Mouse (Mus musculus): ENCODE results near the gene Pde8a. TPM values are rescaled to one million over a fixed set of nuclear protein-coding genes. Genes with fewer than 3 reads are reported as not detected.
A peak's percentile ranks its signal among the peaks of the same experiment; 100 is the strongest.
"Not testable (repeated sequence)": the region's sequence is repeated elsewhere in the genome, so short reads cannot be mapped to it uniquely, and the experiment has no call there.

The Pde8a gene
- polyA plus RNA-seq, 1 experiment from 2014 or later: 2.3 TPM

DNA sequence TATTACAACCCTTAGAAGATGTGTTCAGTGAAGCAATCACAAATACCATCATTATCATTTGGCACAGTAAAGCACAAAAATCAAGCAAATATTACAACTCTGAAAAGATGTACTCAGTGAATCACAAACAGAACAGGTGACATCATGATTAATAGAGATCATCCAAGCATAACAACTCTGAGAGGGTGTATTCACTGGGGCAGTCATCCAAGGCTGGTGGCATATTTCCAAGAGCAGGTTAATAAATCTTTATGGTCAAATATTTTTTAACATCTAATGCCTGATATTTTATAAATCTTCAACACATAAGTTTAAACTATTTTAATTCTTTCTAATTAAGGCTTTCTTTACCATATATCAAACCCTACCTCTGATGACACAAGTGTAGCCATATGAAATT, 27.4 kb upstream of the Pde8a start:
- H3K27ac ChIP-seq: not testable (repeated sequence)

DNA sequence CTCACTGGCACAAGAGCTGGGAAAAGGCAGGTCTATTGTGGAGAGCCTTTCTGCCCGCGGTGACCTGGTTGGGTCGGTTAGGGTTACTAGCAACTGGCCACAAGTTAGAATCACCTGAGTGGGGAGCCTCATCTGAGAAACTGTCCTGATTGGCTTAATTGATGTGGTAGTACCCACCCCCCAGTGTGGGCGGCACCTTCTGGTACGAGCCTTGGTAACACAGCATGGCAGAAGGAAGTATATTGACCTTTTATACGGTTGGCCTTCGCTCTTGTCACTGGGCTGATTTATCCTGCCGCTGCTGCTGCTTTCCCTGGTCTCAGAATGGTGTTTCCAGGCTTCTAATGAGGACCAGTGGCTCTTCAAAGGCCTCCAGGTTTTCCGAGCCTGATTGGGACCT, 24.2 kb upstream of the Pde8a start:
- Histone ChIP-seq H3K27ac (no peak overlapping the region), H3K4me1 (no peaks in the 10 kb centered on the region), H3K4me3 (no peak overlapping the region), H3K9ac (no peak overlapping the region), H3K4me2 (no peak overlapping the region), H3K36me3 (replicated peaks) (no peaks in the 10 kb centered on the region), H3K9me3 (no peaks in the 10 kb centered on the region), H3K27me3 (replicated peaks) (no peaks in the 10 kb centered on the region)
- ATAC-seq (replicated peaks): no peak
- 88% methylated on average over 9 of the region's 9 CpGs for WGBS

More for the DNA sequence above, 27.4 kb upstream of the Pde8a start:
- not testable (repeated sequence) for H3K4me2 ChIP-seq; H3K36me3 ChIP-seq (replicated peaks); H3K27me3 ChIP-seq (replicated peaks); H3K4me3 ChIP-seq; H3K9ac ChIP-seq; H3K9me3 ChIP-seq; ATAC-seq (replicated peaks); H3K4me1 ChIP-seq

DNA sequence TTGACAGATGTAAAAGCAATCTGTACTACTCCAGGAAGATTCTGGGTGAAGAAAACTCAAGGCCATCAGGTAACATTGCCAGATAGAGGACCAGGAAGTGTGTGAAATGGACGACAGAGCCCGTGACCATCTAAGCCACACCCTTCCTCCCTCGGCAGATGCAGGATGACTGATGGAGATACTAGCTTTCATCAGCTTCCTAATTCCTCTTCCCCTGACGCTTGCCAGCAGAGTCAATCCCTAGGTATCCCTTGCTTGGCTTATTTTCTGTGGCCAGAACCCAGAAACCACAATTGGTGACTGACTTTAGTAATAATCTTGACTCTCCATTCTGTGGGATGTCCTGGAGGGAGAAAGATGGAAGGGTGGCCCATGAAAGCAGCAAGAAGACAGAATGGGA, 17.9 kb upstream of the Pde8a start:
- no peak overlapping the region for H3K4me2 ChIP-seq
- H3K4me3 ChIP-seq: no peak overlapping the region
- no peak for ATAC-seq (replicated peaks)
- 75% methylated on average over 4 of the region's 4 CpGs for WGBS
- no peaks in the 10 kb centered on the region for H3K36me3 ChIP-seq (replicated peaks)
- H3K9ac ChIP-seq: no peak overlapping the region
- no peaks in the 10 kb centered on the region for H3K27me3 ChIP-seq (replicated peaks)
- no peak overlapping the region for H3K27ac ChIP-seq
- H3K9me3 ChIP-seq: no peaks in the 10 kb centered on the region
- no peaks in the 10 kb centered on the region for H3K4me1 ChIP-seq

DNA sequence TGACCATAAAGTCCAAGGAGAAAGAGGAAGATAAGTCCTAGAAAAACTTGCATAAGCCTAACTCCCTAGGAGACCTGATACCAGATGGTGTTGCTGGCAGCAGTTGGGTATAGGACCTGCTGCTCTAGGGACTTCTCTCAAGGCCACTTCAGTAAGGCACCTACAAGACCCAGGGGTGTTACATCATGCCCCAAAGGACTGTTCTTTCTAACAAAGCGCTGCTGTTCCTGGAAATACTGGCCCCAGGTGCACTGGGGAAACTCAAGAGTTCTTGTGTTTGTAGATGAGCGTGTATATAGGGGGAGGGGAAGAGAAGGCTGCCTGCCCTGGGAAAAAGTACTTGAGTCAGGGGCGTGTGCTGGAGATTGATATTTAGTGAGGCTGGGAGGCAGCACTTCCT, 16.6 kb upstream of the Pde8a start:
- H3K9me3 ChIP-seq: no peaks in the 10 kb centered on the region
- H3K4me2 ChIP-seq: no peak overlapping the region
- H3K27me3 ChIP-seq (replicated peaks): no peaks in the 10 kb centered on the region
- no peaks in the 10 kb centered on the region for H3K4me1 ChIP-seq
- 66% methylated on average over 3 of the region's 3 CpGs for WGBS
- no peak overlapping the region for H3K4me3 ChIP-seq
- no peak for ATAC-seq (replicated peaks)
- H3K9ac ChIP-seq: no peak overlapping the region
- no peak overlapping the region for H3K27ac ChIP-seq
- no peaks in the 10 kb centered on the region for H3K36me3 ChIP-seq (replicated peaks)

DNA sequence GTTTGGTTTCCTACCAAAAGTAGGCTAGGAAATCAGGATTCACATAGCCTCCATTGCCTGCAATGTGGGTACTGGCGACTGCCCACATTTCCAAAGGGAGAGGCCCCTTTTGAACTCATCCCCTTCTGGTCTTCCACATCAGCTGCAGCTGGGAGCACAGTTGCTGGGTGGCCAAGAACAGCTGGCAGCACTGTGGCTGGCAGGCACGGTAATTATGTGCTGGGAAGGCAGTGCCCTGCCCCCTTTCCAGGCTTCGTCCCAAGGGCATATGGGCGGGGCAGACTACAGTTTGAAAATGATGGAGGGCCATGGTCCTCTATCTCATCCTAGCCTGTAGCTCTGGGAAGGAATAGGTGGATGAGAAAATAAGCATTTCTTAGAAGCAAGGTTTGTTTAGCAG, 14.9 kb upstream of the Pde8a start:
- WGBS: 46% methylated on average over 4 of the region's 4 CpGs
- no peak for ATAC-seq (replicated peaks)
- H3K4me3 ChIP-seq: no peak overlapping the region
- no peak overlapping the region for H3K9ac ChIP-seq
- no peaks in the 10 kb centered on the region for H3K27me3 ChIP-seq (replicated peaks)
- H3K36me3 ChIP-seq (replicated peaks): no peaks in the 10 kb centered on the region
- H3K4me1 ChIP-seq: no peaks in the 10 kb centered on the region
- H3K27ac ChIP-seq: no peak overlapping the region
- H3K4me2 ChIP-seq: no peak overlapping the region
- H3K9me3 ChIP-seq: no peaks in the 10 kb centered on the region

DNA sequence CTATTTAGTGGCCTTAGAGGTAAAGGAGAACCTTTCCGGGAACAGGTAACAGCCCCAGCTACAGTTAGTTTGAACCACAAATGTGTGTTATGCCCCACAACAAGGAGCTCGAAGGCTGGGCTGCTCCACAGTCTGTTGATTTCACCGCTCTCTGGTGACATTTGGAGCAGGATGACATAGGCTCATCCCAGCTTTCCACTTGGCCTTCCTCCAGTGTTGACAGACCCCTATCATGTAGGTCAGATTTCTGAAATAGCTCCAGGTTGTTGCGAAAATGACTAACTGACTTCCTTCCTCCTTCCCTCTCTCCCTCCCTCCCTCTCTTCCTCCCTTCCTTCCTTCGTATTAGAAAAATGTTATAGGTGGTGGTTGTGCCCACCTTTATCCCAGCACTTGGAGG, 14.3 kb upstream of the Pde8a start:
- no peak overlapping the region for H3K27ac ChIP-seq
- H3K4me1 ChIP-seq: no peaks in the 10 kb centered on the region
- H3K9ac ChIP-seq: no peak overlapping the region
- no peaks in the 10 kb centered on the region for H3K9me3 ChIP-seq
- ATAC-seq (replicated peaks): no peak
- no peak overlapping the region for H3K4me2 ChIP-seq
- H3K36me3 ChIP-seq (replicated peaks): no peaks in the 10 kb centered on the region
- WGBS: 73% methylated on average over 5 of the region's 5 CpGs
- no peaks in the 10 kb centered on the region for H3K27me3 ChIP-seq (replicated peaks)
- H3K4me3 ChIP-seq: no peak overlapping the region

DNA sequence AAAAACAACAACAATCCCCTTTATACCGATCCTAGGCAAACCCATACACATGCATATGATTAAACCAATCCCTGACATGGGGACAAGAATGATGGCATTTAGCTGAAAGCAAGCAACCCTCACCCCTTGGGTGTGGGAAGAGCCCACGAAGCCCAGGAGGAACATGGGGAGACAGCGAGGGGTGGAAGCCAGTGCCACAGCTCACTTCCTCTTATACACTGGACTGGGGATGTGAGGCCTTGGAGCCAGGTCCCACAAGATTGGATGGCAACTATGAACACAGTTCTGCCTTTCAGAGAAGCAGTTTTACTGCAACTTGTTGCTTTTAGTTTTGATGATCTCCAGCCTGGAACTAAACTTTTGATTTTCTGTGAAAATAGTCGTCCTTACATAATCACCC, 13.6 kb upstream of the Pde8a start:
- H3K9me3 ChIP-seq: no peaks in the 10 kb centered on the region
- ATAC-seq (replicated peaks): no peak

DNA sequence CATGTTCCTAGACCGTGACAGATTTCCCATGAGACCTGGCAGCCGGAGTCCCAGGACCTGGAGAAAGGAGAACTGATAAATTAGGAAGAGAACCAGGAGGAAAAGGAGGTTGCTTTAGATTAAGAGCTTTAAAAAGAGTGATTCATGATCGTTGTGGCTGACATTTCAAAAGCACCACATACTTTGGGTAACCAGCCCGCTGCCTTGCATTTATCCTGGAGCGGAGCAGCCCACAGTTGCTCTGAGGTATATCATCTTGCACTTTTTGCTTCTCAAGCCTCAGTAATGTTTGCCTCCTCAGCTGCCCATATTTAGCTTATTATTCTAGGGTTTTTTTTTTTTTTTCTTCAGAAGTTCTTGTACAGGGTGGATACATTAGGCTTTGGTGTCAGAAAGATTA, 11.0 kb upstream of the Pde8a start:
- ATAC-seq (replicated peaks): no peak
- WGBS: 54% methylated on average over 5 of the region's 5 CpGs
- H3K4me2 ChIP-seq: no peak overlapping the region
- no peaks in the 10 kb centered on the region for H3K36me3 ChIP-seq (replicated peaks)
- H3K4me1 ChIP-seq: no peaks in the 10 kb centered on the region
- no peak overlapping the region for H3K4me3 ChIP-seq
- no peak overlapping the region for H3K9ac ChIP-seq
- H3K9me3 ChIP-seq: no peaks in the 10 kb centered on the region
- H3K27ac ChIP-seq: no peak overlapping the region
- no peaks in the 10 kb centered on the region for H3K27me3 ChIP-seq (replicated peaks)

More for the DNA sequence above, 13.6 kb upstream of the Pde8a start:
- H3K36me3 ChIP-seq (replicated peaks): no peaks in the 10 kb centered on the region
- no peak overlapping the region for H3K4me2 ChIP-seq
- no peaks in the 10 kb centered on the region for H3K4me1 ChIP-seq
- no peak overlapping the region for H3K9ac ChIP-seq
- H3K4me3 ChIP-seq: no peak overlapping the region
- 69% methylated on average over 4 of the region's 4 CpGs for WGBS
- no peak overlapping the region for H3K27ac ChIP-seq
- no peaks in the 10 kb centered on the region for H3K27me3 ChIP-seq (replicated peaks)

DNA sequence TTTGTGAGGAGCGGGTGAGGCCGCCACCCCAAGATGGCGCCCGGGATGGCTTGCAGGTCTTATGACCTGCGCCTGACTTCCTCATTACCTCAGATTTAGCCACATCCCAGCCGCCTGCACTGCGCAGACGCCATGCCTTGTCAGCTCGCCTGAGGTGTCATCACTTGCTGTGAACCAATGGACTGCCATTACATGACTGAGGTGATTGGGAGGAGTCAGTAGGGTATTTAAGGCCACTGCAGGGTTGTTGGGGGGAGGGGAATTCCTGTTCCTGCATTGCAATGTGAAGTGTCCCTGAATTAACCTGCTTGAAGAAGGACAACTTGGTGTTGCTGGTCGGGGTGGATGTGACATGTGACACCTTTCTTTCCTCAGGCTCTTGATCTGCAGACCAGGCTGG, 9.8 kb upstream of the Pde8a start:
- H3K9ac ChIP-seq; H3K9me3 ChIP-seq; H3K4me2 ChIP-seq; H3K4me1 ChIP-seq; H3K36me3 ChIP-seq (replicated peaks); H3K4me3 ChIP-seq; H3K27ac ChIP-seq; H3K27me3 ChIP-seq (replicated peaks); ATAC-seq (replicated peaks): not testable (repeated sequence)
- WGBS: 87% methylated on average over 10 of the region's 10 CpGs

DNA sequence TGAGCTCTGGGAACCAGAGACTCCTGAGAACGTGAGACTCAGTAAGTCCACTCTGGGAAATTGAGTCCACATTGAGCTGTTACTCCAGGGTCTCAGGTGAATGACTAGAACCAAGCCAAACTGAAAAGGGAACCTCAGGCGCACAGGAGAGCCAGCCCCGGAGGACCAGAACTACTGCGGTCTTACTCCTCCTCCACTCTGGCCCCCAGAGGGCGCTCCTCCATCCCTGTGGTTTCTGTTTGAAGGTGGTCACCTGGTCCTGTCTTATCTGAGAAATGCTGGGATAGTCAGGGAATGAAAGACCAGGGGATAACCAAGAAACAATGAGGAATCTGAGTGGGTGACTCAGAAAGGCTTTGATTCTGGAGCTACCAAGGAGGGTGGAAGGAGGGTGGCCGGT, 4.5 kb upstream of the Pde8a start:
- Histone ChIP-seq H3K27ac (no peak overlapping the region), H3K9me3 (no peaks in the 10 kb centered on the region), H3K4me1 (peaks cover 18% of the 10 kb centered on the region), H3K27me3 (replicated peaks) (peaks cover 33% of the 10 kb centered on the region), H3K9ac (no peak overlapping the region), H3K4me2 (no peak overlapping the region), H3K36me3 (replicated peaks) (no peaks in the 10 kb centered on the region), H3K4me3 (no peak overlapping the region)
- ATAC-seq (replicated peaks): no peak
- WGBS: 23% methylated on average over 6 of the region's 6 CpGs

DNA sequence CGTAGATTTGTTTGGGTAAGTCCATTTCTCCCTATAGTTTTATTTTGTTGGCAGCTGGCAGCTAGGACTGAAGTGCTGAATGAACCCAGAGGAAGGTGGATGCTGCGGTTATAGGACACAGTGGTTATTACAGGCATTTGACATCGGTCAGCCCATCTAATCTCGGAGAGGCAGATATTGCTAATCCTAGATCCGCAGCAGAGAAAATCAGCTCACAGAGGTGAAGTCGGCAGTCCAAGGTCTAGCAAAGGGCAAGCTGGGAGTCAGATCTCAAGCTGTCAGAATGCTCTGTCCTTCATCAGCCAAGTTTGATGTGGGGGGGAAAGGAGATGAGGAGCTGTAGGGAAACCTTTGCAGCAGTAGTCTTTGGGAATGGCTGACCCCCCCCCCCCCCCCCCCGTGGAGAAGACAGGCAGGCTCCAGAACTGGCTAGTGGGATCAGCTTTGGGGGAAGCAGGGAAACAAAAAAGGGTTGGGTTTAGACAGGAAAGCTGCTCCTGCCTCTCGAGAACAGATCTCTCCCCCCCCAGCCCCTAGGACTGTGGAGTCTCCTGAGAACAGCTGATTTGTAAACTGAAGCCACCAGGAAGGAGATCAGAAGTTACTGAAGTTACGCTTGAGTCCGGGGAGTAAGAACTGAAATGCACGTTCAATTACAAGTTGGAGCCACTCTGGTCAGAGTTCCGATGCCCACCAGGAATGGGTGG, 3.3 kb upstream of the Pde8a start:
- 47% methylated on average over 12 of the region's 12 CpGs for WGBS
- peaks cover 45% of the 10 kb centered on the region for H3K27me3 ChIP-seq (replicated peaks)

DNA sequence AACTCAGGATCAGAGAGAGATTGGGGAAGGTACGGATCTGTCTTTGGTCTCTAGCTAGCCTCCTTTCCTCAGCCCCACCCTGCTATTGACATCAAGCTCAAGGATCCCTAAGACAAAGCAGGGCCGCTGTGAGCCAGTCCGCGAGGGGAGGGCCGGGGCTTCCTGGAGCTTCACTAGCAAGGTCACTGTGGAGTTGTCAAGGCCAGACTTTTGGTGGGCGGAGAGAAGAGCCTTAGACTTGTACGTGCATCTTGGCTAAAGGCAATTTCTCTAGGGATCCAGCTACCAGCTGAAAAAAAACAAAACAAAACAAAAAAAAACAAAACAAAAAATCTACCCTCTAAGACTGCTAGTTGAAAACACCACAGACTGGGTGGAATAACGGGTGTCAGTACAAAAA, 1.6 kb upstream of the Pde8a start:
- H3K4me1 ChIP-seq: peaks cover 18% of the 10 kb centered on the region
- H3K4me2 ChIP-seq: peak overlapping the region; percentile 61
- no peaks in the 10 kb centered on the region for H3K36me3 ChIP-seq (replicated peaks)
- H3K27ac ChIP-seq: no peak overlapping the region
- 4% methylated on average over 8 of the region's 8 CpGs for WGBS
- no peak for ATAC-seq (replicated peaks)
- H3K4me3 ChIP-seq: peak overlapping the region; percentile 51; the same call in 1 of the 2 replicates
- H3K9me3 ChIP-seq: no peaks in the 10 kb centered on the region
- H3K9ac ChIP-seq: no peak overlapping the region
- peaks cover 56% of the 10 kb centered on the region for H3K27me3 ChIP-seq (replicated peaks)

More for the DNA sequence above, 3.3 kb upstream of the Pde8a start:
- Histone ChIP-seq H3K36me3 (replicated peaks) (no peaks in the 10 kb centered on the region), H3K4me1 (peaks cover 18% of the 10 kb centered on the region), H3K4me3 (no peak overlapping the region), H3K9me3 (no peaks in the 10 kb centered on the region), H3K9ac (no peak overlapping the region), H3K27ac (no peak overlapping the region), H3K4me2 (no peak overlapping the region)
- ATAC-seq (replicated peaks): no peak

DNA sequence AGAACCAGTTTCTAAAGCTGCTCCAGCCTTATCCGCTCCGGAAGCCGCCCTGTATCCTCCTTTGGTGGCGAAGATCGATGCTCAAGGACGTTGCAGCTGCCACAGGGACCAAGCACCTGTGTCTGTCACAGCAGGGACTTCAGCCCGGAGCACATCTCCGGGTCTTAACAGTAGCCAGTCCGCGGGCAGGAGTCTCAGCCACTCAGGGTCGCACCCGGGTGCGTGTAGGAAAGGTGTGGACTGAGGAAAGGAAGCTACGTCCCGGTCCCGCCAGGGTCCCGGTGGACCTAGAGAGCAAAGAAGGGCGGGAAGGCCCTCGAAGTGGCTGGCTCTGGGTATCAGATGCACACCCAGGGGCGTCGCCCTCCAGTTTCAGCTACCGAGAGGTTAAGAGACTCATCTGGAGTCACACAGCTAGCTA, 1.1 kb upstream of the Pde8a start:
- H3K27me3 ChIP-seq (replicated peaks): peaks cover 56% of the 10 kb centered on the region

More for the DNA sequence above, 1.1 kb upstream of the Pde8a start:
- Histone ChIP-seq H3K4me1 (peaks cover 18% of the 10 kb centered on the region), H3K27ac (peak overlapping the region; percentile 27), H3K9ac (peak overlapping the region; percentile 4; the same call in 1 of the 2 replicates), H3K9me3 (no peaks in the 10 kb centered on the region), H3K4me3 (peak overlapping the region; percentile 51), H3K36me3 (replicated peaks) (no peaks in the 10 kb centered on the region), H3K4me2 (peak overlapping the region; percentile 61)
- WGBS: 2% methylated on average over 22 of the region's 22 CpGs
- peak; percentile 67 for ATAC-seq (replicated peaks)
